Comparison of ENCODE assay signal across 9 mouse cellular contexts in genomic region chr4:150426098-150426879, GRCm38 (mm10).
DNase-seq lines count a peak whose midpoint lies in the region; ATAC-seq and TF ChIP-seq lines count a peak whose summit lies in the region.
"Had no signal": no experiment of that assay in that cellular context is flagged by ENCODE, and none has a peak within 500 bp of the region (broad histone marks: within the 10 kb centered on the region; RNA-seq: fewer than 3 reads in every experiment).

No protein-coding gene starts in this region.

- no peaks in the 10 kb centered on the region for H3K27me3 ChIP-seq in forebrain, embryonic 13.5 days
- no peaks in the 10 kb centered on the region for H3K27me3 ChIP-seq in hindbrain, postnatal 0 days (ENCODE audit: insufficient read depth, low read length)
- H3K27me3 ChIP-seq in neural tube, embryonic 14.5 days (ENCODE audit: control insufficient read depth, insufficient read depth, low read length) = no peaks in the 10 kb centered on the region

- H3K9ac ChIP-seq in forebrain, embryonic 13.5 days = peak overlapping the region; percentile 46; the same call in 1 of the 2 replicates
- H3K9ac ChIP-seq in hindbrain, postnatal 0 days (replicated peaks; ENCODE audit: low read length) = 0 out of 2 replicates have a peak overlapping the region, but pooled peaks have one; percentile 7
- H3K9ac ChIP-seq in neural tube, embryonic 14.5 days (replicated peaks; ENCODE audit: low read depth, low read length) = peak overlapping the region; percentile 34; the same call in 1 of the 2 replicates

- peak; percentile 20 for DNase-seq in lung, postnatal 25 days (ENCODE audit: low spot score)
- no peak for DNase-seq in lung, postnatal 10 days
- DNase-seq in hindbrain, postnatal 0 days (ENCODE audit: low spot score) = no peak
- no peak for DNase-seq in gastrocnemius, postnatal 10 days
- DNase-seq in ovary, postnatal 14 days (ENCODE audit: low spot score) = no peak

- H3K9me3 ChIP-seq in forebrain, embryonic 13.5 days (replicated peaks) = no peaks in the 10 kb centered on the region
- no peaks in the 10 kb centered on the region for H3K9me3 ChIP-seq in hindbrain, postnatal 0 days (ENCODE audit: low read length)
- H3K9me3 ChIP-seq in neural tube, embryonic 14.5 days (ENCODE audit: control insufficient read depth, low read length) = no peaks in the 10 kb centered on the region

- peaks cover 8% of the 10 kb centered on the region; the same call in 1 of the 2 replicates for H3K36me3 ChIP-seq in forebrain, embryonic 13.5 days (ENCODE audit: poor library complexity, severe bottlenecking)
- H3K36me3 ChIP-seq in hindbrain, postnatal 0 days (ENCODE audit: insufficient read depth, low read length) = no peaks in the 10 kb centered on the region
- no peaks in the 10 kb centered on the region for H3K36me3 ChIP-seq in neural tube, embryonic 14.5 days (ENCODE audit: control insufficient read depth, insufficient read depth, low read length)

- ATAC-seq in forebrain, embryonic 13.5 days = peak; percentile 58
- ATAC-seq in hindbrain, postnatal 0 days = peak; percentile 12; the same call in 1 of the 2 replicates
- ATAC-seq in neural tube, embryonic 14.5 days (ENCODE audit: low read depth) = no peak

- H3K4me3 ChIP-seq in forebrain, embryonic 13.5 days = no peak overlapping the region
- no peak overlapping the region for H3K4me3 ChIP-seq in hindbrain, postnatal 0 days (ENCODE audit: low read length)
- no peak overlapping the region for H3K4me3 ChIP-seq in neural tube, embryonic 14.5 days (ENCODE audit: low read depth, low read length)
- H3K4me3 ChIP-seq: erythroblast, embryonic 14.5 days; layer of hippocampus, adult 2 months had no signal

- H3K4me1 ChIP-seq in forebrain, embryonic 13.5 days = peaks cover 42% of the 10 kb centered on the region
- H3K4me1 ChIP-seq in hindbrain, postnatal 0 days (ENCODE audit: insufficient read depth, low read length) = peaks cover 22% of the 10 kb centered on the region; the same call in 1 of the 2 replicates
- H3K4me1 ChIP-seq in neural tube, embryonic 14.5 days (ENCODE audit: control insufficient read depth, insufficient read depth, low read length) = peaks cover 28% of the 10 kb centered on the region

- TF ChIP-seq CTCF in hindbrain, postnatal 0 days (IDR thresholded peaks at IDR 0.05; ENCODE audit: low read depth) = no peak

- H3K4me2 ChIP-seq in forebrain, embryonic 13.5 days = peak overlapping the region; percentile 41
- H3K4me2 ChIP-seq in hindbrain, postnatal 0 days (ENCODE audit: low read depth, low read length) = no peak overlapping the region
- H3K4me2 ChIP-seq in neural tube, embryonic 14.5 days (ENCODE audit: low read depth, low read length) = no peak overlapping the region; the same call in 1 of the 2 replicates

- H3K27ac ChIP-seq in forebrain, embryonic 13.5 days = peak overlapping the region; percentile 77
- H3K27ac ChIP-seq in hindbrain, postnatal 0 days = peak overlapping the region; percentile 62
- H3K27ac ChIP-seq in neural tube, embryonic 14.5 days (ENCODE audit: low read depth, low read length) = peak overlapping the region; percentile 88
- H3K27ac ChIP-seq: layer of hippocampus, adult 2 months had no signal

- WGBS in forebrain, embryonic 13.5 days = 26% methylated on average over 8 of the region's 8 CpGs
- 33% methylated on average over 8 of the region's 8 CpGs for WGBS in hindbrain, postnatal 0 days
- WGBS in neural tube, embryonic 14.5 days = 39% methylated on average over 8 of the region's 8 CpGs
